11 mouse cellular contexts compared by ENCODE assay signal in the genomic region with DNA sequence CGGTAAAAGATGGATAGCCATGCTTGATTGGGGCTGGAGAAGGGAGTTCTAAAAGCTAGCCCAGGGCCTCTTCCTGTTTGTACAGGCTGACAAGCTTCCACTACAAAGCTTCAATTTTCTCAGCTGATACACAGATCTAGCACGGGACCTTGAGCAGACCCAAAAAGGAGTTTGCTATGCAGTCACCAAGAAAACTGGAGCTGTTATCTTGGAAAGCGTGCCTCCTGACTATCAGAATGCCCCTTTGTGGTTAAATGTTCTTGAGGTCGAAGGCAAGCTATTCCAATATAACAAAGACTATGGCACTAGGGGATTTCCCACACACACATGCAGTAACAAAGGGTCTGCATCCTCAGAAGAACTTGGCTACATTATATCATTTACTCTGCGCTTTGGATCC. TPM values are rescaled to one million over a fixed set of nuclear protein-coding genes. Genes with fewer than 3 reads are reported as not detected.
DNase-seq lines count a peak whose midpoint lies in the region; ATAC-seq and TF ChIP-seq lines count a peak whose summit lies in the region.
"Had no signal": no experiment of that assay in that cellular context is flagged by ENCODE, and none has a peak within 500 bp of the region (broad histone marks: within the 10 kb centered on the region; RNA-seq: fewer than 3 reads in every experiment).

No protein-coding gene starts in this region.

- peak overlapping the region; percentile 91 for H3K27ac ChIP-seq in heart, embryonic 13.5 days (replicated peaks)
- H3K27ac ChIP-seq in limb, embryonic 13.5 days = no peak overlapping the region
- H3K27ac ChIP-seq in limb, embryonic 10.5 days = no peak overlapping the region
- peak overlapping the region; percentile 99 for H3K27ac ChIP-seq in liver, embryonic 13.5 days

- 47% methylated on average over 5 of the region's 5 CpGs for WGBS in heart, embryonic 13.5 days
- WGBS in limb, embryonic 13.5 days = 75% methylated on average over 5 of the region's 5 CpGs
- WGBS in limb, embryonic 10.5 days = 83% methylated on average over 5 of the region's 5 CpGs
- 25% methylated on average over 5 of the region's 5 CpGs for whole genome bisulfite sequencing in liver, embryonic 13.5 days (ENCODE audit: insufficient replicate concordance)

- H3K36me3 ChIP-seq in heart, embryonic 13.5 days = no peaks in the 10 kb centered on the region
- H3K36me3 ChIP-seq in limb, embryonic 13.5 days = no peaks in the 10 kb centered on the region
- H3K36me3 ChIP-seq in limb, embryonic 10.5 days = no peaks in the 10 kb centered on the region
- peaks cover 19% of the 10 kb centered on the region for H3K36me3 ChIP-seq in G1E (replicated peaks)
- H3K36me3 ChIP-seq in liver, embryonic 13.5 days = no peaks in the 10 kb centered on the region; the same call in 1 of the 2 replicates
- H3K36me3 ChIP-seq: neural tube, embryonic 15.5 days had no signal

- no peaks in the 10 kb centered on the region for H3K27me3 ChIP-seq in heart, embryonic 13.5 days (replicated peaks)
- no peaks in the 10 kb centered on the region for H3K27me3 ChIP-seq in limb, embryonic 13.5 days
- no peaks in the 10 kb centered on the region for H3K27me3 ChIP-seq in limb, embryonic 10.5 days (ENCODE audit: low read depth, poor library complexity, severe bottlenecking)
- H3K27me3 ChIP-seq in G1E (ENCODE audit: insufficient read depth, low read length) = peaks cover 3% of the 10 kb centered on the region; the same call in 1 of the 2 replicates
- peaks cover 3% of the 10 kb centered on the region for H3K27me3 ChIP-seq in liver, embryonic 13.5 days
- H3K27me3 ChIP-seq: neural tube, embryonic 15.5 days had no signal

- H3K9ac ChIP-seq in heart, embryonic 13.5 days = peak overlapping the region; percentile 92; the same call in 1 of the 2 replicates
- H3K9ac ChIP-seq in limb, embryonic 13.5 days = no peak overlapping the region
- peak overlapping the region; percentile 99 for H3K9ac ChIP-seq in liver, embryonic 13.5 days

- peaks cover 62% of the 10 kb centered on the region for H3K4me1 ChIP-seq in heart, embryonic 13.5 days
- peaks cover 43% of the 10 kb centered on the region for H3K4me1 ChIP-seq in limb, embryonic 13.5 days
- H3K4me1 ChIP-seq in limb, embryonic 10.5 days = peaks cover 41% of the 10 kb centered on the region
- peaks cover 60% of the 10 kb centered on the region for H3K4me1 ChIP-seq in G1E (ENCODE audit: insufficient read depth, low read depth, low read length)
- peaks cover 48% of the 10 kb centered on the region for H3K4me1 ChIP-seq in liver, embryonic 13.5 days (replicated peaks)

- no peak overlapping the region for H3K4me3 ChIP-seq in heart, embryonic 13.5 days
- H3K4me3 ChIP-seq in limb, embryonic 13.5 days = no peak overlapping the region
- H3K4me3 ChIP-seq in limb, embryonic 10.5 days = no peak overlapping the region
- H3K4me3 ChIP-seq in G1E (ENCODE audit: low read depth, low read length) = no peak overlapping the region; the same call in 1 of the 2 replicates
- peak overlapping the region; percentile 97 for H3K4me3 ChIP-seq in liver, embryonic 13.5 days (replicated peaks)

- no peak for DNase-seq in heart, postnatal 10 days
- no peak for DNase-seq in limb, embryonic 10.5 days (ENCODE audit: low spot score)
- DNase-seq in G1E (ENCODE audit: low spot score) = no peak
- DNase-seq in liver, embryonic 13.5 days = no peak
- DNase-seq in gastrocnemius, postnatal 25 days = no peak
- no peak for DNase-seq in gastrocnemius, postnatal 10 days
- DNase-seq: embryo, embryonic 11 days had no signal

- TF ChIP-seq CTCF in G1E (IDR thresholded peaks at IDR 0.05; ENCODE audit: low read depth, low read length) = no peak

- peak overlapping the region; percentile 95 for H3K4me2 ChIP-seq in heart, embryonic 13.5 days
- peak overlapping the region; percentile 95; the same call in 1 of the 2 replicates for H3K4me2 ChIP-seq in limb, embryonic 13.5 days (replicated peaks)
- H3K4me2 ChIP-seq in liver, embryonic 13.5 days = peak overlapping the region; percentile 82

- H3K9me3 ChIP-seq in heart, embryonic 13.5 days = no peaks in the 10 kb centered on the region
- H3K9me3 ChIP-seq in limb, embryonic 13.5 days = no peaks in the 10 kb centered on the region
- H3K9me3 ChIP-seq in limb, embryonic 10.5 days (replicated peaks) = no peaks in the 10 kb centered on the region
- no peaks in the 10 kb centered on the region for H3K9me3 ChIP-seq in G1E (replicated peaks)
- no peaks in the 10 kb centered on the region for H3K9me3 ChIP-seq in liver, embryonic 13.5 days (replicated peaks)
- H3K9me3 ChIP-seq: neural tube, embryonic 15.5 days had no signal

- intact Hi-C loops in heart, postnatal 10 days (cut with DNase I) = loop anchor here (2.0 to 5.0 kb wide), 2 partner anchors 115 to 164 kb away; no protein-coding TSS in a partner anchor

- ATAC-seq in heart, embryonic 13.5 days (ENCODE audit: extremely low read depth, insufficient number of reproducible peaks, low FRiP score, low TSS enrichment) = no peak
- ATAC-seq in limb, embryonic 13.5 days (ENCODE audit: low FRiP score, low read depth) = no peak
- 0 out of 2 replicates have a peak, but pooled peaks have one; percentile 5 for ATAC-seq in G1E (ENCODE audit: extremely low read depth, insufficient number of reproducible peaks, low FRiP score, poor library complexity, severe bottlenecking)
- no peak for ATAC-seq in liver, embryonic 13.5 days (ENCODE audit: low read depth)
- ATAC-seq: activated CD4-positive, CD25-positive, alpha-beta regulatory T cell, adult 4 months had no signal

RNA-seq across cellular contexts. Expression of a gene that starts 1.2 kb away (rescaled TPM):
- 50.2 and 50.8 TPM in 2 replicates for polyA plus RNA-seq in heart, embryonic 13.5 days (2015; fragmentation: Nextera tagmentation; extraction: Ambion mirVana)
- 10 to 100 TPM; 22.4 to 36.0 TPM for total RNA-seq in heart, postnatal 10 days (2021)
- 30.6 and 31.2 TPM in 2 replicates for polyA plus RNA-seq in limb, embryonic 13.5 days (2015; fragmentation: Nextera tagmentation; extraction: Ambion mirVana)
- 26.7 and 26.8 TPM in 2 replicates for polyA plus RNA-seq in limb, embryonic 10.5 days (2016; fragmentation: Nextera tagmentation; extraction: Ambion mirVana)
- total RNA-seq in G1E (2014; fragmentation: Nextera tagmentation) = 95.2 and 107 TPM in 2 replicates
- 46.8 and 51.0 TPM in 2 replicates for total RNA-seq in G1E (2017)
- 62.8 and 70.0 TPM in 2 replicates for polyA plus RNA-seq in G1E (2012)
- 179 and 192 TPM in 2 replicates for polyA plus RNA-seq in liver, embryonic 13.5 days (2015; fragmentation: Nextera tagmentation; extraction: Ambion mirVana)
- total RNA-seq in gastrocnemius, postnatal 25 days (2021) = 100 to 1,000 TPM in 1 of 2 experiments, 10 to 100 TPM in 1; 89.0 to 117 TPM
- total RNA-seq in gastrocnemius, postnatal 10 days (2021) = 100 to 1,000 TPM in 1 of 2 experiments, 10 to 100 TPM in 1; 84.7 to 105 TPM

Comparison
In these comparisons a context has a peak if more than half of its experiments do, and no peak if none do; other contexts are left out.
1. H3K27ac ChIP-seq: peak in heart, embryonic 13.5 days (single experiment) and liver, embryonic 13.5 days (single experiment); none in limb, embryonic 13.5 days (single experiment) and limb, embryonic 10.5 days (single experiment).
2. Peak in every context shown above with its lines, with median percentiles within 50 percentile points of each other: H3K4me2 ChIP-seq.